Mouse (Mus musculus) neutrophil, adult 65 days (primary cell): Measurements from ENCODE around the gene Ereg. TPM values are rescaled to one million over a fixed set of nuclear protein-coding genes. Genes with fewer than 3 reads are reported as not detected.

Experiments used
- total RNA-seq: library from RNA; stranded (reverse); gene quantifications from 2 replicates; pipeline ENCODE4 v1.2.4, GENCODE M21; 2023

Gene Ereg
- not detected in 2 replicates for total RNA-seq

GRCm38 (mm10) chr5:91074450-91074950 lies at the start of gene Ereg:
TSS of gene Ereg (plus strand) at chr5:91074622.

GRCm38 (mm10) chr5:91027164-91027563 lies 47.3 kb upstream of the Ereg start, which contains the start of gene Epgn:
TSS of gene Epgn (plus strand) at chr5:91027464.

GRCm38 (mm10) chr5:91139446-91139873 lies 65.0 kb downstream of the Ereg start, which contains the start of gene Areg:
TSS of gene Areg (plus strand) at chr5:91139599.

Other genes starting within 250 kb of the Ereg start
- gene Cxcl1, start 183.4 kb upstream of the Ereg start, total RNA-seq: 0.61 TPM in 1 of 2 replicates, not detected in the other
- 697 and 820 TPM in 2 replicates for gene Cxcl2, start 170.8 kb upstream of the Ereg start, total RNA-seq
- 1.9 and 4.1 TPM in 2 replicates for gene Mthfd2l, start 143.5 kb upstream of the Ereg start, total RNA-seq
- not detected in 2 replicates for gene Epgn, start 47.2 kb upstream of the Ereg start, total RNA-seq
- 0.54 TPM in 1 of 2 replicates, not detected in the other for gene Areg, start 65.0 kb downstream of the Ereg start, total RNA-seq